ENCODE assay signal across 8 mouse cellular contexts in the genomic region with DNA sequence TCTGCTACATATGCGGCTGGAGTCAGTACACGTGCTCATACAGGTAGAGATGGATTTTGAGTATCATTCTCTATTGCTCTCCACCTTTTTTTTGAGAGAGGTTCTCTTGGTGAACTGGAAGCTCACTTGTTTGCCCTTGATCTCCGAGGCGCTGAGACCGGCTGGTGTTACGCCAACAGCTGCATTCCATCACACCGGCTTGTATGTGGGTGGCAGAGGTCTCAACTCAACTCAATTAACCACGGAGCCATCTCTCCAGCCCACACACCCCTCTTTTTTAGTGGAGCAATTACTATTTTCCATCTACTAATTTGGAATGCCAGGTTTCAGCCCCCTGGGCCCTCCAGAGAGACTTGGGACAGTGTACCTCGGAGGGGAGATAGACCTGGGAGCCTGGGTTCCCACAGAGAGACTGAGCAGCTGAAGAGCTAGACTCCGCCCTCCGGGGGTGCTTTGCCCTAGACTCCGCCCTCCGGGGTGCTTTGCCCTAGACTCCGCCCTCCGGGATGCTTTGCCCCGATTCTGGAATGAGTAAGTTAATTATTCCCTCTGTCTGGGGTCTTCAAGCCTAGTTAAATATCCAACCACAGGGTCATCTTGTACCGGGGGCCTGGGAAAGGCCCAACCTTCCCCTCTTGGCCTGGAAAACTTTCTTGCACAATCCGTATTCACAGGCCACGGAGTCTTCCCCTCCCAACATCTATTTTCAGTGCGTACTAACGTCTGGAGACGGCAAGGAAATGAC. TPM values are rescaled to one million over a fixed set of nuclear protein-coding genes. Genes with fewer than 3 reads are reported as not detected.
A peak's percentile ranks its signal among the peaks of the same experiment; 100 is the strongest.
DNase-seq lines count a peak whose midpoint lies in the region; ATAC-seq and TF ChIP-seq lines count a peak whose summit lies in the region.

No protein-coding gene starts in this region.

- H3K36me3 ChIP-seq in hindbrain, embryonic 13.5 days: no peaks in the 10 kb centered on the region
- no peaks in the 10 kb centered on the region for H3K36me3 ChIP-seq in midbrain, embryonic 15.5 days (replicated peaks)
- no peaks in the 10 kb centered on the region for H3K36me3 ChIP-seq in stomach, postnatal 0 days (ENCODE audit: control insufficient read depth, insufficient read depth, low read length)

- no peak for TF ChIP-seq EP300 in stomach, postnatal 0 days (optimal IDR thresholded peaks at IDR 0.05)

- peak; percentile 70 for ATAC-seq in hindbrain, embryonic 13.5 days (ENCODE audit: low FRiP score)
- ATAC-seq in midbrain, embryonic 15.5 days (replicated peaks): peak; percentile 32; the same call in 1 of the 2 replicates
- ATAC-seq in stomach, postnatal 0 days (ENCODE audit: low FRiP score, low TSS enrichment): peak; percentile 76

- H3K4me2 ChIP-seq in hindbrain, embryonic 13.5 days: peak overlapping the region; percentile 54
- peak overlapping the region; percentile 49 for H3K4me2 ChIP-seq in midbrain, embryonic 15.5 days
- H3K4me2 ChIP-seq in stomach, postnatal 0 days (replicated peaks; ENCODE audit: low read depth): peak overlapping the region; percentile 57

- peak; percentile 18 to 51 for DNase-seq in CD8-positive naive resting alpha-beta T cell, adult 2 months (ENCODE audit: low read depth in 2 of 2, low spot score in 2 of 2)
- DNase-seq in adrenal gland, postnatal 4 days (ENCODE audit: low spot score in 2 of 2): peak; percentile 35 to 59
- DNase-seq in forelimb bud, embryonic 11.5 days (ENCODE audit: low read depth, low spot score): peak; percentile 49
- DNase-seq in liver: peak; percentile 76
- DNase-seq in stomach, postnatal 0 days (ENCODE audit: low spot score): peak; percentile 72
- no peak for DNase-seq in frontal cortex, postnatal 36 days (ENCODE audit: low spot score in 2 of 2)

- H3K27me3 ChIP-seq in hindbrain, embryonic 13.5 days: peaks cover 6% of the 10 kb centered on the region; the same call in 1 of the 2 replicates
- H3K27me3 ChIP-seq in midbrain, embryonic 15.5 days (replicated peaks): 0 out of 2 replicates have a peak, but pooled peaks cover 5% of the 10 kb centered on the region
- H3K27me3 ChIP-seq in stomach, postnatal 0 days (ENCODE audit: control insufficient read depth, insufficient read depth, low read length): no peaks in the 10 kb centered on the region

- H3K27ac ChIP-seq in hindbrain, embryonic 13.5 days: 0 out of 2 replicates have a peak overlapping the region, but pooled peaks have one; percentile 35
- H3K27ac ChIP-seq in midbrain, embryonic 15.5 days: 0 out of 2 replicates have a peak overlapping the region, but pooled peaks have one; percentile 7
- H3K27ac ChIP-seq in stomach, postnatal 0 days (replicated peaks): peak overlapping the region; percentile 92

- peak overlapping the region; percentile 32 for H3K4me3 ChIP-seq in hindbrain, embryonic 13.5 days
- H3K4me3 ChIP-seq in midbrain, embryonic 15.5 days: peak overlapping the region; percentile 26
- H3K4me3 ChIP-seq in stomach, postnatal 0 days (ENCODE audit: low read depth, low read length): peak overlapping the region; percentile 36

- no peaks in the 10 kb centered on the region for H3K9me3 ChIP-seq in hindbrain, embryonic 13.5 days
- H3K9me3 ChIP-seq in midbrain, embryonic 15.5 days: no peaks in the 10 kb centered on the region
- no peaks in the 10 kb centered on the region for H3K9me3 ChIP-seq in stomach, postnatal 0 days (ENCODE audit: control insufficient read depth, low read length)

- peaks cover 25% of the 10 kb centered on the region for H3K4me1 ChIP-seq in hindbrain, embryonic 13.5 days (replicated peaks)
- peaks cover 15% of the 10 kb centered on the region for H3K4me1 ChIP-seq in midbrain, embryonic 15.5 days
- H3K4me1 ChIP-seq in stomach, postnatal 0 days (replicated peaks; ENCODE audit: control insufficient read depth, insufficient read depth): 0 out of 2 replicates have a peak, but pooled peaks cover 6% of the 10 kb centered on the region

- TF ChIP-seq CTCF in stomach, postnatal 0 days (IDR thresholded peaks at IDR 0.05; ENCODE audit: low read depth): 0 out of 2 replicates have a peak, but pooled peaks have one; percentile 1

- WGBS in hindbrain, embryonic 13.5 days: 20% methylated on average over 22 of the region's 22 CpGs
- WGBS in midbrain, embryonic 15.5 days: 20% methylated on average over 22 of the region's 22 CpGs
- WGBS in stomach, postnatal 0 days: 10% methylated on average over 22 of the region's 22 CpGs

- peak overlapping the region; percentile 49; the same call in 1 of the 2 replicates for H3K9ac ChIP-seq in hindbrain, embryonic 13.5 days
- no peak overlapping the region for H3K9ac ChIP-seq in midbrain, embryonic 15.5 days
- H3K9ac ChIP-seq in stomach, postnatal 0 days (ENCODE audit: low read length): peak overlapping the region; percentile 52

RNA-seq across cellular contexts. Expression of gene Polr2b, which starts 47.6 kb away (rescaled TPM):
- 10 to 100 TPM; 87.5 to 89.2 TPM for total RNA-seq in adrenal gland, postnatal 4 days (2021)
- 69.2 and 70.0 TPM in 2 replicates for polyA plus RNA-seq in hindbrain, embryonic 13.5 days (2015; fragmentation: Nextera tagmentation; extraction: Ambion mirVana)
- polyA plus RNA-seq in midbrain, embryonic 15.5 days (2015; fragmentation: Nextera tagmentation; extraction: Ambion mirVana): 63.8 and 65.2 TPM in 2 replicates
- 21.7 and 23.5 TPM in 2 replicates for polyA plus RNA-seq in stomach, postnatal 0 days (2015; fragmentation: Nextera tagmentation; extraction: Ambion mirVana)

RNA-seq across cellular contexts. Expression of gene Noa1, which starts 47.7 kb away (rescaled TPM):
- total RNA-seq in adrenal gland, postnatal 4 days (2021): 10 to 100 TPM; 25.4 to 25.7 TPM
- 32.5 and 32.8 TPM in 2 replicates for polyA plus RNA-seq in hindbrain, embryonic 13.5 days (2015; fragmentation: Nextera tagmentation; extraction: Ambion mirVana)
- 36.1 and 37.5 TPM in 2 replicates for polyA plus RNA-seq in midbrain, embryonic 15.5 days (2015; fragmentation: Nextera tagmentation; extraction: Ambion mirVana)
- polyA plus RNA-seq in stomach, postnatal 0 days (2015; fragmentation: Nextera tagmentation; extraction: Ambion mirVana): 15.1 and 16.3 TPM in 2 replicates

RNA-seq across cellular contexts. Expression of gene Igfbp7, which starts 50.3 kb away (rescaled TPM):
- 100 to 1,000 TPM; 742 to 760 TPM for total RNA-seq in adrenal gland, postnatal 4 days (2021)
- 54.4 and 59.4 TPM in 2 replicates for polyA plus RNA-seq in hindbrain, embryonic 13.5 days (2015; fragmentation: Nextera tagmentation; extraction: Ambion mirVana)
- polyA plus RNA-seq in midbrain, embryonic 15.5 days (2015; fragmentation: Nextera tagmentation; extraction: Ambion mirVana): 57.9 and 63.4 TPM in 2 replicates
- polyA plus RNA-seq in stomach, postnatal 0 days (2015; fragmentation: Nextera tagmentation; extraction: Ambion mirVana): 421 and 437 TPM in 2 replicates

Comparison
In these comparisons a context has a peak if more than half of its experiments do, and no peak if none do; other contexts are left out.
1. DNase-seq: peak in CD8-positive naive resting alpha-beta T cell, adult 2 months (2 of 2), adrenal gland, postnatal 4 days (2 of 2), forelimb bud, embryonic 11.5 days (single experiment), liver (single experiment) and stomach, postnatal 0 days (single experiment); none in frontal cortex, postnatal 36 days (0 of 2).
2. H3K27ac ChIP-seq: peak in every context shown above with its lines; median percentile 92 in stomach, postnatal 0 days; 35 in hindbrain, embryonic 13.5 days; 7 in midbrain, embryonic 15.5 days.
3. Peak in every context shown above with its lines, with median percentiles within 50 percentile points of each other: ATAC-seq, H3K4me2 ChIP-seq and H3K4me3 ChIP-seq.